Mouse (Mus musculus): ENCODE results near the gene Gm48551. TPM values are rescaled to one million over a fixed set of nuclear protein-coding genes. Genes with fewer than 3 reads are reported as not detected.
A peak's percentile ranks its signal among the peaks of the same experiment; 100 is the strongest.

The Gm48551 gene
- 2.9 and 3.3 TPM in 2 replicates for polyA plus RNA-seq (2015; fragmentation: Nextera tagmentation; extraction: Ambion mirVana)

- Histone ChIP-seq H3K27ac (peak within 1 kb of the TSS; percentile 68), H3K4me3 (replicated peaks) (peak within 1 kb of the TSS; percentile 73), H3K4me2 (peak within 1 kb of the TSS; percentile 79), H3K4me1 (peaks cover 9% of the 10 kb centered on the region), H3K27me3 (replicated peaks) (no peaks in the 10 kb centered on the region), H3K9me3 (no peaks in the 10 kb centered on the region), H3K9ac (peak within 1 kb of the TSS; percentile 59), H3K36me3 (peaks cover 27% of the 10 kb centered on the region; the same call in 1 of the 2 replicates)
- 7% methylated on average over 54 of the region's 54 CpGs for WGBS
- peak; percentile 91 for ATAC-seq (ENCODE audit: insufficient read depth, low FRiP score, low read depth)
Observed at GRCm38 (mm10) chr10:81383802-81384604, at the start of gene Gm48551, which contains the start of gene Dohh. TSS of gene Gm48551 (plus strand) at chr10:81384466. TSS of gene Dohh (plus strand) at chr10:81384428.

GRCm38 (mm10) chr10:81335393-81336340 is 48.6 kb upstream of the Gm48551 start:
- H3K9ac ChIP-seq = no peak overlapping the region
- H3K9me3 ChIP-seq = no peaks in the 10 kb centered on the region
- H3K4me1 ChIP-seq = peaks cover 41% of the 10 kb centered on the region
- peak overlapping the region; percentile 94 for H3K27ac ChIP-seq
- peak; percentile 54 for ATAC-seq (ENCODE audit: insufficient read depth, low FRiP score, low read depth)
- H3K36me3 ChIP-seq = no peaks in the 10 kb centered on the region
- H3K4me2 ChIP-seq = peak overlapping the region; percentile 40
- WGBS = 34% methylated on average over 16 of the region's 19 CpGs
- 0 out of 2 replicates have a peak, but pooled peaks cover 14% of the 10 kb centered on the region for H3K27me3 ChIP-seq (replicated peaks)
- no peak overlapping the region for H3K4me3 ChIP-seq (replicated peaks)

- no peak for ATAC-seq (ENCODE audit: insufficient read depth, low FRiP score, low read depth)
- peaks cover 38% of the 10 kb centered on the region for H3K4me1 ChIP-seq
- H3K4me3 ChIP-seq (replicated peaks) = no peak overlapping the region
Observed at GRCm38 (mm10) chr10:81336558-81336957, 47.7 kb upstream of the Gm48551 start.

GRCm38 (mm10) chr10:81340551-81341332 is 43.5 kb upstream of the Gm48551 start:
- Histone ChIP-seq H3K27ac (no peak overlapping the region), H3K4me1 (peaks cover 15% of the 10 kb centered on the region), H3K36me3 (no peaks in the 10 kb centered on the region), H3K27me3 (replicated peaks) (peaks cover 30% of the 10 kb centered on the region), H3K9ac (no peak overlapping the region), H3K4me2 (no peak overlapping the region), H3K4me3 (replicated peaks) (no peak overlapping the region), H3K9me3 (no peaks in the 10 kb centered on the region)
- WGBS = 43% methylated on average over 17 of the region's 17 CpGs
- ATAC-seq (ENCODE audit: insufficient read depth, low FRiP score, low read depth) = no peak

More at GRCm38 (mm10) chr10:81336558-81336957, 47.7 kb upstream of the Gm48551 start:
- H3K27ac ChIP-seq = peak overlapping the region; percentile 86
- 0 out of 2 replicates have a peak, but pooled peaks cover 14% of the 10 kb centered on the region for H3K27me3 ChIP-seq (replicated peaks)
- H3K36me3 ChIP-seq = no peaks in the 10 kb centered on the region
- no peak overlapping the region for H3K4me2 ChIP-seq
- H3K9ac ChIP-seq = no peak overlapping the region
- 81% methylated on average over 4 of the region's 4 CpGs for WGBS
- H3K9me3 ChIP-seq = no peaks in the 10 kb centered on the region

- Histone ChIP-seq H3K36me3 (no peaks in the 10 kb centered on the region; the same call in 1 of the 2 replicates), H3K4me2 (no peak overlapping the region), H3K27ac (no peak overlapping the region), H3K27me3 (replicated peaks) (peaks cover 30% of the 10 kb centered on the region), H3K9ac (no peak overlapping the region), H3K9me3 (no peaks in the 10 kb centered on the region), H3K4me3 (replicated peaks) (no peak overlapping the region), H3K4me1 (peaks cover 13% of the 10 kb centered on the region)
- WGBS = 35% methylated on average over 16 of the region's 16 CpGs
- ATAC-seq (ENCODE audit: insufficient read depth, low FRiP score, low read depth) = no peak
Observed at GRCm38 (mm10) chr10:81341333-81341949, 42.8 kb upstream of the Gm48551 start.

- ATAC-seq (ENCODE audit: insufficient read depth, low FRiP score, low read depth) = no peak
- Histone ChIP-seq H3K9me3 (no peaks in the 10 kb centered on the region), H3K4me3 (replicated peaks) (peak within 1 kb of the TSS; percentile 47), H3K4me2 (peak within 1 kb of the TSS; percentile 84), H3K36me3 (peaks cover 7% of the 10 kb centered on the region; the same call in 1 of the 2 replicates), H3K9ac (no peak within 1 kb of the TSS), H3K27me3 (replicated peaks) (peaks cover 23% of the 10 kb centered on the region), H3K27ac (no peak within 1 kb of the TSS), H3K4me1 (peaks cover 23% of the 10 kb centered on the region)
- 4% methylated on average over 63 of the region's 67 CpGs for WGBS
Observed at GRCm38 (mm10) chr10:81342686-81343505, 41.4 kb upstream of the Gm48551 start, which contains the start of gene Gipc3. TSS of gene Gipc3 (minus strand) at chr10:81343266.

GRCm38 (mm10) chr10:81344421-81345161 is 39.7 kb upstream of the Gm48551 start:
- Histone ChIP-seq H3K27me3 (replicated peaks) (peaks cover 21% of the 10 kb centered on the region), H3K4me1 (peaks cover 32% of the 10 kb centered on the region), H3K4me2 (no peak overlapping the region), H3K9ac (no peak overlapping the region), H3K36me3 (peaks cover 16% of the 10 kb centered on the region), H3K27ac (no peak overlapping the region), H3K4me3 (replicated peaks) (no peak overlapping the region), H3K9me3 (no peaks in the 10 kb centered on the region)
- no peak for ATAC-seq (ENCODE audit: insufficient read depth, low FRiP score, low read depth)
- 48% methylated on average over 8 of the region's 8 CpGs for WGBS

- H3K9ac ChIP-seq = no peak overlapping the region
- H3K4me1 ChIP-seq = peaks cover 35% of the 10 kb centered on the region
- H3K4me3 ChIP-seq (replicated peaks) = no peak overlapping the region
- H3K36me3 ChIP-seq = peaks cover 16% of the 10 kb centered on the region
- no peaks in the 10 kb centered on the region for H3K9me3 ChIP-seq
- no peak for ATAC-seq (ENCODE audit: insufficient read depth, low FRiP score, low read depth)
- no peak overlapping the region for H3K4me2 ChIP-seq
- WGBS = 85% methylated on average over 4 of the region's 4 CpGs
- no peak overlapping the region for H3K27ac ChIP-seq
- H3K27me3 ChIP-seq (replicated peaks) = peaks cover 21% of the 10 kb centered on the region
Observed at GRCm38 (mm10) chr10:81345162-81345534, 39.1 kb upstream of the Gm48551 start.

GRCm38 (mm10) chr10:81346453-81347067 is 37.7 kb upstream of the Gm48551 start:
- peak overlapping the region; percentile 19; the same call in 1 of the 2 replicates for H3K9ac ChIP-seq
- H3K36me3 ChIP-seq = peaks cover 16% of the 10 kb centered on the region
- peaks cover 38% of the 10 kb centered on the region for H3K4me1 ChIP-seq
- H3K27ac ChIP-seq = peak overlapping the region; percentile 67; the same call in 1 of the 2 replicates
- H3K9me3 ChIP-seq = no peaks in the 10 kb centered on the region
- peak overlapping the region; percentile 70 for H3K4me2 ChIP-seq
- H3K4me3 ChIP-seq (replicated peaks) = peak overlapping the region; percentile 35
- ATAC-seq (ENCODE audit: insufficient read depth, low FRiP score, low read depth) = peak; percentile 5; the same call in 1 of the 2 replicates
- H3K27me3 ChIP-seq (replicated peaks) = peaks cover 21% of the 10 kb centered on the region
- 14% methylated on average over 55 of the region's 55 CpGs for WGBS

All from stomach, embryonic 15.5 days (tissue).